Mouse (Mus musculus) gastrocnemius, adult 18-20 months (tissue): ENCODE results near the gene Rcc1. TPM values are rescaled to one million over a fixed set of nuclear protein-coding genes. Genes with fewer than 3 reads are reported as not detected.
A peak's percentile ranks its signal among the peaks of the same experiment; 100 is the strongest.

Experiments used
- DNase-seq: peaks from one replicate; pipeline ENCODE4 v3.0.0; 2021; ENCODE audit warnings: low spot score
- long read RNA-seq, 2 experiments: library from polyadenylated mRNA; stranded (forward); transcript quantifications; one replicate each; pipeline ENCODE4 v2.0.0; 2021
- total RNA-seq, 2 experiments: library from RNA; stranded (reverse); gene quantifications; 2 replicates each; pipeline ENCODE4 v1.2.3; 2021

Rcc1 gene
- 1 to 10 TPM; 5.6 to 7.7 TPM for total RNA-seq
- long read RNA-seq, experiment 1, transcript Rcc1-202 (10 exons, 2,285 nt): major isoform, 12 of 17 reads
- long read RNA-seq, experiment 1, partial matches to known transcripts: 1 of 17 reads
- long read RNA-seq, experiment 1, other reads (novel, unspliced or antisense): 3 of 17 reads
- long read RNA-seq, experiment 2, partial matches to known transcripts: 0 of 6 reads
- long read RNA-seq, experiment 2, other reads (novel, unspliced or antisense): 0 of 6 reads

DNA sequence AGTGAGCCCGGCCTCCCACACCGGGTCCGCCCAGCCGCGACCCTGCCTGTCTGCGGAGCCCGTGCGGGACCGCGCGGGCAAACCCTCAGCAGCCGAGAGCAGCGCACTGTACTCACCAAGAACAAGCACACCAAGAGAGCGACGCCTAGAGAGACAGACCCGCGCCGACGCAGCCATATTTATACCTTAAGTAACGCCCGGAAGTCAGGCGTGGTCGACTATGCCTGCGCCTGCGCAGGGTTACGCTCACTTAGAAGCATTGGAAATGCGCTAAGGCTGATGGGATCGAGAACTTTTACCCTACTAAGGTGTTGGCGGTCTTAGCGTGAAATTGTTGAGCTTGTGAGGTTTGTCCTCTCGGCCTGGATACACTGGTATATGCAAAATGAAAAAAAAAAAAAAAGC lies at the start of gene Rcc1:
Gene Rcc1 (minus strand): TSS at position 125 of the 405 bp plus-strand sequence.
- peak; percentile 92 for DNase-seq

DNA sequence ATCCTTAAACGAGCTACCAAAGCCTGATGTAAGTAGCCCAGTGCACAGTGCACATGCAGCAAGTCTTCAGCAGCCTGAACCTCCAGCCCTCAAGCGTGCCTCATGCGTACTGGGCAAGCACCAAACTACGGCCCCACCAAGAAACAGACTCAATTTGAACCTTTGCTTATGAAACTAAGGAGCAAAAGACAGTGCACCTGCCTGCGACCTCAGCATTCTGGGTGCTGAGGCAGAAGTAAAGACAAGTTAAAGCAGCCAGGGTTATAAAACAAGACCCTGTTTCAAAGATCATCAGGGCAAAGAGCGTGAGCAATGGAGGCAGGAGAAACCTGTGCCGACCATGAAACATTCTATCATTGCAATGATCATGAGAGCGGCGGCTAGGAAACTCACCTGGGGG lies 47.6 kb upstream of the Rcc1 start:
- no peak for DNase-seq

DNA sequence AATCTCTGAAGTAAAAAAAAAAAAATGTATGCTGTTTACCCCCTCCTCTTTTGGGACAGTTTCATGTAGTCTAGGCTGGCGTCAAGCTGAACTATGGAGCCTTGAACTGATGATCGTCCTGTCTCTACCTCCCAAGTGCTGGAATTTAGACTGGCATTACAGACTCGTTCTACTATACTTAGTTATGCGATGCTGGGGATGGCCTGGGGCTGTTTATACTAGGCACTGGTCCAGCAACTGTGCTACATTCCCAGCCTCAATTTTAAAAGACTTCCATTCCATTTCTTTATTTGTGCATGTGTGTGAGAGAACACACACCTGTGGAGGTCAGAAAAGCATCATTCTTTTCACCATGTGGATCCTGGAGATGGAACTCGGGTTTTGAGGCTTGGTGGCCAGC lies 45.5 kb upstream of the Rcc1 start:
- DNase-seq: no peak

DNA sequence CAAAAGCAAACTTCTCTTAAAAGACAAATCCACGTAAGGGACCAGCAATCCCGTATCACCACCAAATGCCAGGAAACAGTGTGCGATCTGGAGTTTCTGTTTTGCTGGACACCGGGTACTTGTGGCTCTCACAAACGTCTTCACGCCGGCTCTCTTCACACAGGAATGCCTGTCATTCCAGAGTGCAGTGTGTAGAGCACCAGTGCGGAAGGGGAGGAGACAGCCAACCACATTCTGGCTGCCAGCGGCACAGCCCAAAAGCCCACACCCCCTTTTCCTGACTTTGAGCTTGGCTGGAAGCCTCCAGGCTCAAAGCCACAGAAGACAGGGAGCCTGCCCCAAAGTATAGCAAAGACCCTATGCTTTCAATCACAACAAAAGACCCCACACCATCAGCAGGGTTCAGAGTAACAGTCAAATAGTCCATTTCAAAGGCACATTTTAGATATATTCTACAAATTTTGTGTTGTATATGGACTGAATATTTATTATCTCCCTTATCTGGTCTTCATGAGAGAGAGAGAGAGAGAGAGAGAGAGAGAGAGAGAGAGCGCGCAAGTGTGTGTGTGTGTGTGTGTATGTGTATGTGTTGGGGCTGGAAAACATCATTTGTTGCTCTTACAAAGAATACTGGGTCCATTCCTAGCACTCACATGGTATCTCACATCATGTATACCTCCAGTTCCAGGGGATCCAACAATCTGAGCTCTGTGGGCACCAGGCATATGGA lies 44.8 kb upstream of the Rcc1 start:
- DNase-seq: peak; percentile 72

DNA sequence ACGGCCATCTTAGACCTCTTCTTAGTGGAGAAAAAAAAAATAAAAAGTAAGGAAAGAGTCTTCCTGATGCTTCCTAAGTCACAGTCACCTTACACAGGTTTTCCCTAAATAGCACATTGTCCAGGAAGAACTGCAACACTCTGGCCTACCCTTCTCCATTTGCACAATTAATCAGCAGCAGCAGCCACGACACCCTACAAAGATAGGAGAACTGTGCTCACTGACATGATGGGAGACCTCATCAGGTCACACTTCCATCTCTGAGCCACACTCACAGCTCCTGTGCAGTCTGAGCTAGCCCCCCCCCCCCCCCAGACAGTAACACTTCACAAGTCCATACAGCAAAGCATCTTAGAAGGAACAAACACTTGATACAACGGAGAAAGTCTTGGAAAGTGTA lies 43.7 kb upstream of the Rcc1 start:
- DNase-seq: no peak

DNA sequence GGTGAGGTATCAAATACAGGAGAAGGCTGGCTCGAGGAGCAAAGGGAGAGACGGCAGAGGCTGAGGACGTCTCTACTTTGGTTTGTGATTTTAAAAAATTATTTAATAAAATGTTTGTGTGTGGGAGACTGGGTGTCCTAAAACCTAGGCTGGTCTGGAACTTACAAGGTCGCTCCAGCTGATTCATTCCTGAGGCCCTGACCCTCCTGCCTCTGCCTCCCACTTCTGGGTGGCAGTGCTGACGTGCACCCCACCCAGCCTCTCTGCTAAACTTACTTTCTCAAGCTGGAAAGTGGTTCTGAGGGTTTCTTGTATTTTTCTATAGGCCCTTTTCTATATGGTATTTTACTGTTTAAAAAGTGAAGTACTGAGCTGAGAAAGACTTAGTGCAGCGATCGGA lies 42.8 kb upstream of the Rcc1 start:
- no peak for DNase-seq

DNA sequence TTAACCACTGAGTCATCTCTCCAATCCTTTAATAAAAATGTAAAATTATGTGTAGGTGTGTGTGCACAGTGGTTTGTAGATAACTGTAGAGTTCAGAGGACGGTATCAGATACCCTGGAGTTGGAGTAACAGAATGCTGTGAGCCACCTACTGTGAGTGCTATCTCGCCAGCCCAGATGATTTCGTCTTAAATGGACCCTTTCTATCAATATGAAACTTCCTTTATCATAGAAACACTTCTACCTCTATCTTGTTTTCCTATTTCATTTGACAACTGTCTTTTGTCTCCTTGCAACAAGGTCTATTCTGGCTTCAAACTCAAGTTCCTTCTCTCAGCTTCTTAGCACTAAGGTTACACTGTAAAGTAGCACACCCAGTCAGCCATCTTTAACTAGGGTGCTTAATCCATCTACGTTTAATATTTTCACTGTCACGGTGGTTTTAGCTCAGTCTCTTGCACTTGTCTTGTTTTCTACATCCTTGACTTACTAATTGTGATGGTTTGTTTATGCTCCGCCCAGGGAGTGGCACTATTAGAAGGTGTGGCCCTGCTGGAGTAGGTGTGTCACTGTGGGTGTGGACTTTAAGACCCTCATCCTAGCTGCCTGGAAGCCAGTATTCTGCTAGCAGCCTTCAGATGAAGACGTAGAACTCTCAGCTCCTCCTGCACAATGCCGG lies 37.8 kb upstream of the Rcc1 start:
- DNase-seq: no peak

DNA sequence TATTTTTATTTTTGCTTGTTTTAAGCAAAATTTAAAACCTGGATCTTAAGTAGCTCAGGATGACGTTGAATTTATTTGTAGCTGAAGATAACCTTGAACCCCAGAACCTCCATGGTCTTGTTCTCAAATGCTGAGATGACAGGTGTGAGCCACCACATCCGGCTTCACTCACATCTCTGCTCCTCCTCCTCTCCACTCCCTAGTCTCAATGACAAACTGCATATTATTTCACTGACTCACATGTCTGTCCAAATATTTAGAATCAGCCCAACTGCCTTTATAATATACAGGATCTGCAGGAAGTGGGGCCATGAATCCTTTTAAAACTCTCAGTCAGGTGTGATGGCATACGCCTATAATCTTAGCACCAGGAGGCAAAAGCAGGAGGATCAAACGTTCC lies 35.9 kb upstream of the Rcc1 start:
- DNase-seq: no peak

DNA sequence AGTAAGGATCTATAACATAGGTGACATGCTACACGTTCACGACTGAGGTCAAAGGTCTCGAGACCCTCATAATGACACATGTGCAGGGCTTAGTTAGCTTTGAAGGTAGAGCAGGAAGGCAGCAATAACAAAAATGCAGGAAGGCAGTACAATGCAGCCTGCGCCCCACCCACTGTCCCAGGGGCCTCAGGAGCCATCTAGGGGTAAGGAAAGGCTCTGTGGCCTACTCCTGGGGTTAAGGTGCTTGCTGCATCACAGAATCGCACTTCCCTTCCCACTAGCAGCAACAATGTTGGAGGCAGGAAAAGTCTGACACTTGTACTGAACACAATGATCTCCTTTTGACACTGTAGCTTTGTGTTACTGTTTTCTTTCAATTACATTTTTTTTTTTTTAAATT lies 34.2 kb upstream of the Rcc1 start:
- no peak for DNase-seq

DNA sequence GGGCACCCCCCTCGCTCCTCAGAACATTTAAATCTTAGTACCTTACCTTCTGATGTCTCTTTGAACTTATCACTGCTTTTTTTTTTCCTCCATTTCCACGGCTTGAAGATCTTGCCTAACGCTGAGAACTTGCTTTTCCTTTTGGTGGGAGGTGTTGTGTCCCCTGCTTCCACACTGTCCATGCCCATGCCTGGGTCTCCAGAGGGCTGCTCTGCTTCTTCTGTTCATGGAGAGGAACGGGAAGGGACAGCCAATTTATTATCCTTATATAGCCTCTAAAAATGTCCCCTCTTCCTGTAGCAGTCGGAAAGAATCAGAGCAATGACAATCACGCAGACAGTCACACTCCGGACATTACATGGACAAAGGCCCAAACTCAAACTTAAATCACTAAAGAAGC lies 33.4 kb upstream of the Rcc1 start:
- DNase-seq: no peak

DNA sequence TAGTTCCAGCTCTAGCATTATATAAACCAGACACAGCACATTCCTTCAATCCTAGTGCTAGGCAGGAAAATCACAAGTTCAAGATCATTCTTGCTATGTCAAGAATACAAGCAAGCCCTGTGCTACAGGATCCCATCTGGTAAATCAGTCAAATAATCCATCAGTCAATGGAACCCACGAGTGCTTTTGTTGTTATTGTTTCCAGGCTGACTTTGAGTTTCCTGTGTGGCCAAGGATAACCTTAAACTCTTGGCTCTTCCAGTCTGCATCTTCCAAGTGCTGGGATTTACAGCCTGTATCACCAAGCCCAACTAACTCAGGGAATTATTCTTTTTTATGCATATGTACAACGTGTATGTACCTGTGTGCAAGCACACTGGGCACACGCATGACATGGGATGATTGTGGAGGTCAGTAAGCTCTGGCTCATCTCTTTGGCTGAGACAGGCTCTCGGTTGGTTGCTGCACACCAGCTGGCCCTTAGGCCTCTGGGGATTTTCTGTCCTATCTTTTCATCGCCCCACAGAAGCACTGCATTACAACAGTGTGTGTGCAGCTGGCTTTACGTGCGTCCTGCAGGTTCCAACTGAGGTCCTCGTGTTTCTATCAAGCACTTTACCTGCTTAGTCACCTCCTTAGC lies 32.5 kb upstream of the Rcc1 start:
- no peak for DNase-seq

DNA sequence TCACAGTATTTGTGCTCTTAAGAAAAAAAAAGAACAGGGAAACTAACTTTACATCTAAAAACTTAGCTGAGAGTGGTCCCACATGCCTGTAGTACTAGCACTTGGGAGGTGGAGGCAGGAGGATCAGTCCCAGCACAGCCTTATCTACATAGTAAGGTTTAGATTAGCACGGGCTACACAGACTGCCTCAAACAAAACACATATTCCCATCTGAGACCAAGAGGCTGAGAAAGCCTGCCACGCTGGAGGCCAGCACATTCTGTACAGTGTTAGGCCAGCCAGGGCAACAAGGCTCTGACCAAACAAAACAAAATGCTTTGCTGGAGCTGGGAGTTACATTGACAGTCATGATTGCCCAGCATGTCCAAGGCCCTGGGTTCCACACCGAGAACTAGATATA lies 30.1 kb upstream of the Rcc1 start:
- DNase-seq: no peak

DNA sequence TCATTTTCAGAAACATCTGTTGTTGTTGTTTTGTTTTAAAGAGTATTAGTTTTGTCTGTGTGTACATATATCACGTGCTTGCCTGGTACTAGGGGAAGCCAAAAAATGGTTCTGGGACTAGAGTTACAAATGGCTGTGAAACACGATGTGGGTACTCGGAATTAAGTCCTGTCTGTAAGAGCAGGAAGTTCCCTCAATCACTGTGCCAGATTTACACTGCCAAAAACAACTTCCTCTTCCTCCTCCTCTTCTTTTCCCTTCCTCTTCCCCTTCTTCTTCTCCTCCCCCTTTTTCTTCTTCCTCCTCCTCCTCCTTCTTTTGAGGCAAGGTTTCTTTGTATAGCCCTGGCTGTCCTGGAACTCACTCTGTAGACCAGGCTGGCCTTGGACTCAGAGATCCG lies 28.9 kb upstream of the Rcc1 start:
- DNase-seq: no peak

DNA sequence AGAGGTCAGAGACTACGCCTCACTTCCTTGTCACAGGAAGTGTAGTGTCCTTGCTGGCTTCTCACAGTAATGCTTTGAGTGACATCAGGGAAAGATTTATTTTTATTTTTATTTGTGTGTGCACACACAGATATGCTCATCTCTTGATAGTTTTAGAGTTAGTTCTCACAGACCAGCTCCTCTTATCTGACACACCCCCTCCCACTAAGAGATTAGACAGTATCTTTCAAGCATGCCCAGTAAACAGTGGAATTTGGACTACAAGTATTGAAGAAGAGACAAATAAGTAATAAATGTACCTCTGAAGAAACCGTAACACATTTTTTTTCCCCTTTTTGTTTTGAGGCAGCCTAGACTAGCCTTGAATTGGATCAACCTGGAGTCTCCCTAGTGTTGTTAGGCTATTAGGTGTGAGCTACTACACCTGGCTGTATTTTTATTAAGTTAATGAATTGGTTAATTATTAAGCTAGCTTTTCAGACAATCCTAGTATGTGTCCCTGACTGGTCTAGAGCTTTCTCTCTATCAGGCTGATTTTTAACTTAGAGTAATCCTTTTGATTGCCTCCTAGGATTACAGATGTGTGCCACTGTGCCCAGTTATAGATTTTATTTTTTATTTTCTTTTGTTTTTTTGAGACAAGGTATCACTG lies 27.7 kb upstream of the Rcc1 start:
- no peak for DNase-seq

DNA sequence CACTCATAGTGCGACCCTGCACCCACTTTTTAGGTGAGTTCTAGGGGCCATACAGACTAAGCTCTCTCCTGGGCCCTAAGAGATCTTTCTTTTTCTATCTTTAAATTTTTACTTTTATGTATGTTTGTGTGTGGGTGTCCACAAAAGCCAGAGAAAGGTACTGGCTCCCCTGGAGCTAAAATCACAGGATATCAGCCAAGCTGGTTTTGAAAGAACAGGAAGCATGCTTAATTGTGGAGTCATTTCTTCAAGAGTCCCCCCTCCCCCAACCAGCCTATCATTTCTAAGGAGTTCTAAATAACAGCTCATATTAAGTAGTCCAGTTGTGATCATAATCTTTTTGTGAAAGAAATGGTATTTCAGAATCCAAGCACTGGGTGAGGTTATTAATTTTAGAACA lies 20.4 kb upstream of the Rcc1 start:
- DNase-seq: no peak

DNA sequence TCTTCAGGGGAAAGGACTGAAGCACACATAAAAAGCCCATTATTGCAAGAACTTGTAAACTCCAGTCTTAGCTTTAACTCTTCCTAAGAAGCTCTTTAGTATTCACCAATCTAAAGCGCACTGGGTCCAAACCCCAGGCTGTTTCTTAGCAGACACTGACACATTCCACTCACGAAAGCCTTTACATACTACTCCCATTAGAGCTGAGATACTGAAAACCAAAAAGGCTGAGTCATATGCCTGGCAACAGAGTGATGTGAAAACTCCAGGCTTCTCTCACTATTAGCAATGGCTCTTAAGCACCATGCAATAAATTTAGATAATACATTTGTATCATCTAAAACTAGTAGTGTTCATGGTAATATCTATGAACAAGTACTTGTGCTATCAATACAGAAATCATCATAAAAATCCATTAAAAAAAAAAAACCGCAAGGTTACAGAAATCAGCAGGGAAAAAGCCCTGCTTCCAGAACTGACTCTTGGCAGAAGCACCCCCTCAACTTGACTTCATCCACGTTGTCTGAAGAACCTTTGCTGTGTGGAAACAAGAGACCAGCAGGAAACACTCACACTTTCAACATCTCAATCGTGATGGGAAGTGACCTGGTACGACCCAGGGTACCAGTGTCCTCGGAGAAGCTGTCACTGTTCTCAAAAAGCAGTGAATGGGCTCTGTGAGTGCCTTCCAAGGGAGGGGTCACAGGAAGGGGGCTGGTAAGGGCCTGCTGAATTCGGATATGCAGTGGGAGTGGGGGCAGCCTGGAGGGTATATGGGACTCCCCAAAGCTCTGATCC lies 16.7 kb upstream of the Rcc1 start:
- no peak for DNase-seq

DNA sequence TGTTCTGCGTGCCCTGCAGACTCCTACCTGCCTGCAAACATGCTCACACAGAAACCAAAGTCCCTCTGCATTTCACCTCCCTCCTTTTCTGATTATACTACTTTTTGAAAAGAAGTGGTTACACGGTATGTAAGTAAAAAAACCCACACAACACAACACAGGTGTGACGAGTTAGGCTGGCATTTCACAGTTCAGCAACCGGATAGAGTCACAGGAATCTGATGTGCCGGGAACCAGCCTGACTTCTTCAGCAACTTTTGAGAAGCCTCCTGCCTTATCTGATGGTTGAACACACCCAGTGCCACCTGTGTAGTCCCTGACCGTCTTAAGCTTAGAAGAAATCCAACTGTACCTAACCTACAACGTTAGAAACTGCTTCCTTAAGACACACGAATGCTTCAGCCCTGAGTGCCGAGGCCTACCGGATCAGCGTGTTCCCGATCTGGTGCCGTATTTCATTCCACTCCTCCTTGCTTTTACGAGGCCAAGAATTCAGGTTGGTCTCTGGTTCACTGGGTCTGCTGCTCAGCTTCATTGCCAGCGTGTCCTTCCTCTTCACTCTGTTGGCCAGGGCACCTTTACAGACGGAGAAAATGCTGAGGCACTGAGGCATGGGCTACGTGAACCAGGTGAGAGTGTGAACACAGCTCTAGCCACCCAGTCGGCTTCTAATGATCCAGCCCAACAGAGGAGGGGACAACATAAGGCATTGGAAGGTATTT lies 14.2 kb upstream of the Rcc1 start:
- peak; percentile 62 for DNase-seq

DNA sequence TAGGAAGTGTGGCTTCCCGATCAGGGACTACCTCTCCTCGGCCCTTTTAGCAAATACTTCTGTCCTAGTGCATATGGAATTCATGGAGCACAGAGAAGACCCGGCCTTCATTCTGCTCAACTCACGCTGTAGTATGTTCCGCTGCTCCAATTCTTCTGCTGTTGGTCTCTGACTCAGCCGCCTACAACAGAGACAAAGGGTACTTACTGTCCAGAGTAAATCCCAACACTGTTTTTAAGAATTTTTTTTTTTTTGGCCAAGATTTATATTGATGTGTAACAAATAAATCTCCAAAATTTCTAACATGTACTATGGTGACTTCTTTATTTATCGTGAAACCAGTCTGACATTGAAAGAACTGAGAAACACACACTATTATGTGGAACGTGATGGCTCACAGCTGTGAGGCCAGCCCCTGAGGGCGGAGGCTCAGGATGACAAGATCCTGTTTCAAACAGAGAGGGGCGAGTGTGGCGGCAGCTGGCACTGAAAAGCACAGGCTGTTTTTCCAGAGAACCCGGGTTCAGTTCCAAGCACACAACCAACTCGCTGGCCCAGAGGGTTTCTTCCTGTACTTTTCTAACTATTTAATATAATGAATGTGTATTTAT lies 12.2 kb upstream of the Rcc1 start:
- no peak for DNase-seq

DNA sequence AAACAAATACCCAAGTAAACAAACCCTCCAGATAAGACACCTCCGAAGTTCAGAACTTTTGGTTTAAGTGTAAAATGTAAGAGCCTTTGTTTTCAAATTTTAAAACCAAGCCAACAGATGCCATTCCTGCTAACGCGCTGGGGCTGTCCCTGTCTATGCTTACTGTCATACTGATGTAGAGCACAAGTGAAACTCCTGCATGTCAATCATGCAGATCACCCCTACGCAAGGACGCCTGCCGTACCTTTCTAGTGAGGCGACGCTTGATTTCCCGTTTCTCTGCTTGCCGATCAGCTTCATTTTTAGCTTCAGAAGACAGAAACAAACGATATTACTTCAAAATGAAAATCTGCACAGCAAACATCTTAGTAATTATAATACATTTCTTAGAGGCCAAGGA lies 10.1 kb upstream of the Rcc1 start:
- no peak for DNase-seq

DNA sequence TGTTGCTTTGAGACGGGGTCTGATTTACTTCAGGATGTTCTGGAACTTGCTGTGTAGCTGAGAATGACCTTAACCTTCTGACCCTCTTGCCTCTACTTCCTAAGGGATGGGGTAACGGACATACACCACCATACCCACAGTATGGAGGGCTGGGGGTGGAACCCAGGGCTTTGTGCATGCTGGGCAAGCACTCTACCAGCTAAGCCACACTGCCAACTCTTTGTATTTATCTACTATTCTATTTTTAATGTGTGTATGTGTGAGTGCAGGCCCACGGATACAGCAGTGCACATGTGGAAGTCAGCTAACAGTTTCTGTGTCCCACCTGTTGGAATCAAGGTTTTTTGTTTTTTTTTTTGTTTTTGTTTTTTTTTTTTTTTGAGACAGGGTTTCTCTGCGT lies 6.1 kb upstream of the Rcc1 start:
- no peak for DNase-seq
